Mouse (Mus musculus) CH12.LX (cell line): ENCODE data around the gene H2al1f. TPM values are rescaled to one million over a fixed set of nuclear protein-coding genes. Genes with fewer than 3 reads are reported as not detected.

Source experiments
- DNase-seq: peaks from one replicate; pipeline ENCODE4 v3.0.0-alpha.2; 2013; ENCODE audit errors: extremely low read depth
- H3K27ac ChIP-seq: 2 replicates; pipeline ENCODE4 v1.5.1; 2012; ENCODE audit warnings: low read depth, mild to moderate bottlenecking, control low read depth, moderate library complexity; ENCODE audit not compliant: insufficient read depth
- H3K27me3 ChIP-seq: replicated peaks from 2 replicates; pipeline ENCODE3; 2012; ENCODE audit warnings: inconsistent platforms
- H3K36me3 ChIP-seq, 2 experiments: replicated peaks in 1 of 2; 2 replicates each; pipeline versions ENCODE3 to v1.6.1; 2012; ENCODE audit warnings: inconsistent platforms in 1 of 2, low read length in 1 of 2, mild to moderate bottlenecking in 1 of 2, mixed read lengths in 1 of 2, moderate library complexity in 1 of 2; ENCODE audit not compliant: control insufficient read depth in 1 of 2, insufficient read depth in 1 of 2
- H3K4me1 ChIP-seq, 2 experiments: 2 replicates each; pipeline ENCODE4 v1.6.1; 2012; ENCODE audit warnings: inconsistent platforms in 1 of 2, moderate library complexity in 1 of 2; ENCODE audit not compliant: insufficient read depth in 2 of 2, control insufficient read depth in 1 of 2
- H3K4me2 ChIP-seq: 2 replicates; pipeline ENCODE4 v1.6.1; 2012; ENCODE audit warnings: low read depth, mild to moderate bottlenecking, control low read depth; ENCODE audit not compliant: poor library complexity, insufficient read depth, severe bottlenecking
- H3K4me3 ChIP-seq, 3 experiments: fragments of 150-350 bp in 1 of 3; sonication (generic) in 1 of 3; replicated peaks in 1 of 3; 2 replicates each; pipeline versions ENCODE3 to v1.5.1; 2011 to 2012; ENCODE audit warnings: low read depth in 2 of 3, low read length in 2 of 3, mild to moderate bottlenecking in 2 of 3, moderate library complexity in 2 of 3, control low read depth in 1 of 3, improper control_type of control experiment in 1 of 3, inconsistent platforms in 1 of 3, mixed read lengths in 1 of 3; ENCODE audit not compliant: poor library complexity in 1 of 3
- H3K79me2 ChIP-seq: replicated peaks from 2 replicates; pipeline ENCODE4 v1.6.1; 2012; ENCODE audit warnings: mild to moderate bottlenecking, moderate library complexity; ENCODE audit not compliant: control insufficient read depth, poor library complexity, insufficient read depth, severe bottlenecking; ENCODE audit errors: extremely low read depth
- H3K9ac ChIP-seq: 2 replicates; pipeline ENCODE4 v1.6.1; 2012; ENCODE audit warnings: low read depth, mild to moderate bottlenecking, control low read depth, moderate library complexity; ENCODE audit not compliant: insufficient read depth
- H3K9me3 ChIP-seq: replicated peaks from 2 replicates; pipeline ENCODE3; 2012; ENCODE audit warnings: low read length, inconsistent platforms, mixed read lengths
- EP300 ChIP-seq: IDR thresholded peaks from 2 replicates; pipeline ENCODE4 v1.6.1; 2011; ENCODE audit warnings: low read length, improper control_type of control experiment
- IRF4 ChIP-seq: IDR thresholded peaks from 2 replicates; pipeline ENCODE4 v1.6.1; 2014; ENCODE audit warnings: low read depth, mild to moderate bottlenecking, inconsistent platforms, low read length, improper control_type of control experiment
- JUND ChIP-seq: conservative IDR thresholded peaks from 2 replicates; pipeline ENCODE4 v1.6.1; 2011; ENCODE audit warnings: low read depth, low read length, improper control_type of control experiment
- MAFK ChIP-seq: IDR thresholded peaks from 2 replicates; pipeline ENCODE4 v1.6.1; 2011; ENCODE audit warnings: low read length, improper control_type of control experiment; ENCODE audit not compliant: insufficient replicate concordance
- MAZ ChIP-seq: IDR thresholded peaks from 2 replicates; pipeline ENCODE4 v1.6.1; 2012; ENCODE audit warnings: low read depth, mild to moderate bottlenecking, inconsistent platforms, low read length, improper control_type of control experiment, moderate library complexity
- ZNF384 ChIP-seq: IDR thresholded peaks from 2 replicates; pipeline ENCODE4 v1.6.1; 2012; ENCODE audit warnings: low read depth, low read length, improper control_type of control experiment, inconsistent platforms
- dilution Hi-C: fragments of 300-500 bp; cut with MboI; formaldehyde crosslinking; loops from 2 replicates; pipeline ENCODE4 v1.14.3; 2020; ENCODE audit warnings: low sequenced_read_pairs; ENCODE audit not compliant: extremely low pct_unique_long_range_greater_than_20kb, extremely low pct_ligation_motif_present
- in situ Hi-C: fragments of 300-500 bp; cut with MboI; formaldehyde crosslinking; loops from 3 replicates; pipeline ENCODE4 v1.14.3; 2019; ENCODE audit warnings: low sequenced_read_pairs, low pct_ligation_motif_present, low pct_unique_long_range_greater_than_20kb, mixed read lengths
- polyA plus RNA-seq: library from polyadenylated mRNA; unstranded; fragments of >175 nt; gene quantifications from 2 replicates; pipeline ENCODE4 v1.2.1, GENCODE M21; 2012; ENCODE audit warnings: low read depth; ENCODE audit not compliant: insufficient read length
- total RNA-seq, 2 experiments: library from RNA; depleted of rRNA; stranded (reverse); fragments of 300-350 nt in 1 of 2; fragments of >200 nt in 1 of 2; gene quantifications; 2 replicates each; pipeline ENCODE4 v1.2.3; 2012 to 2014

Gene H2al1f
- total and polyA plus RNA-seq, 3 experiments = not detected

DNA sequence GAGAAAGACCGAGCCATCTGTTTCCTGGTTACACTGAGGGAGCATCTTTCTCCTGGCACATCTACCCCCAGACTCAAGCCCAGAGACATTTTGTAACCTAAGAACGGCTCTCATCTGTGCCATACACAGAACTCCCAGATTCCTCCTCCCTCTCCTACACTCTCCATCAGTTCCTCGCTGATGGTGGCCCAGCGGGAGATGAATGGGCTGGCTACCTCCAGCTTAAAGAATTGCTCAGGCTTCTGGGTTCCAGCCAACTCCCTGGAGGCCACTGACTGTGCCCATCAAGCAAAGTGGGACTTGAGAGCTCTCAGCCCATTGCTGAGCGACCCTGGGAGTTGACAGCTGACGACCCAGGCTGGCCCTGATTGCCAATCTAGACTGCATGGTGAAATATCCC, 48.9 kb downstream of the H2al1f start:
- TF ChIP-seq ZNF384 (no peak), MAZ (no peak), IRF4 (no peak), EP300 (no peak), MAFK (no peak), JUND (no peak)
- TF ChIP-seq, all 38 proteins: peak for 0
- H3K79me2 ChIP-seq = no peaks in the 10 kb centered on the region
- H3K27ac ChIP-seq = no peak overlapping the region
- H3K9ac ChIP-seq = no peak overlapping the region
- DNase-seq = no peak
- no peak overlapping the region for H3K4me3 ChIP-seq
- no peaks in the 10 kb centered on the region for H3K27me3 ChIP-seq
- no peaks in the 10 kb centered on the region for H3K4me1 ChIP-seq
- no peaks in the 10 kb centered on the region for H3K36me3 ChIP-seq
- H3K9me3 ChIP-seq = no peaks in the 10 kb centered on the region
- in situ Hi-C loops (no loop called here), dilution Hi-C loops (no loop called here)
- no peak overlapping the region for H3K4me2 ChIP-seq

Other genes starting within 250 kb of the H2al1f start
- gene H2al1a, start 15.9 kb upstream of the H2al1f start, total RNA-seq (2012; rRNA removed) = not detected in 2 replicates
- gene H2al1a, start 15.9 kb upstream of the H2al1f start, total RNA-seq (2014; rRNA removed) = not detected in 2 replicates
- gene H2al1a, start 15.9 kb upstream of the H2al1f start, polyA plus RNA-seq = not detected in 2 replicates
- not detected in 2 replicates for gene H2al1b, start 12.7 kb upstream of the H2al1f start, total RNA-seq (2012; rRNA removed)
- gene H2al1b, start 12.7 kb upstream of the H2al1f start, total RNA-seq (2014; rRNA removed) = not detected in 2 replicates
- gene H2al1b, start 12.7 kb upstream of the H2al1f start, polyA plus RNA-seq = not detected in 2 replicates
- gene H2al1c, start 9.5 kb upstream of the H2al1f start, total RNA-seq (2012; rRNA removed) = not detected in 2 replicates
- gene H2al1c, start 9.5 kb upstream of the H2al1f start, total RNA-seq (2014; rRNA removed) = not detected in 2 replicates
- not detected in 2 replicates for gene H2al1c, start 9.5 kb upstream of the H2al1f start, polyA plus RNA-seq
- not detected in 2 replicates for gene H2al1d, start 6.3 kb upstream of the H2al1f start, total RNA-seq (2012; rRNA removed)
- gene H2al1d, start 6.3 kb upstream of the H2al1f start, total RNA-seq (2014; rRNA removed) = not detected in 2 replicates
- gene H2al1d, start 6.3 kb upstream of the H2al1f start, polyA plus RNA-seq = not detected in 2 replicates
- not detected in 2 replicates for gene H2al1e, start 3.2 kb upstream of the H2al1f start, total RNA-seq (2012; rRNA removed)
- not detected in 2 replicates for gene H2al1e, start 3.2 kb upstream of the H2al1f start, total RNA-seq (2014; rRNA removed)
- not detected in 2 replicates for gene H2al1e, start 3.2 kb upstream of the H2al1f start, polyA plus RNA-seq
- gene H2al1g, start 3.1 kb downstream of the H2al1f start, total RNA-seq (2012; rRNA removed) = not detected in 2 replicates
- gene H2al1g, start 3.1 kb downstream of the H2al1f start, total RNA-seq (2014; rRNA removed) = not detected in 2 replicates
- gene H2al1g, start 3.1 kb downstream of the H2al1f start, polyA plus RNA-seq = not detected in 2 replicates
- gene H2al1h, start 6.3 kb downstream of the H2al1f start, total RNA-seq (2012; rRNA removed) = not detected in 2 replicates
- gene H2al1h, start 6.3 kb downstream of the H2al1f start, total RNA-seq (2014; rRNA removed) = not detected in 2 replicates
- not detected in 2 replicates for gene H2al1h, start 6.3 kb downstream of the H2al1f start, polyA plus RNA-seq
- gene H2al1i, start 9.5 kb downstream of the H2al1f start, total RNA-seq (2012; rRNA removed) = not detected in 2 replicates
- gene H2al1i, start 9.5 kb downstream of the H2al1f start, total RNA-seq (2014; rRNA removed) = not detected in 2 replicates
- not detected in 2 replicates for gene H2al1i, start 9.5 kb downstream of the H2al1f start, polyA plus RNA-seq
- gene H2al1j, start 12.7 kb downstream of the H2al1f start, total RNA-seq (2012; rRNA removed) = not detected in 2 replicates
- not detected in 2 replicates for gene H2al1j, start 12.7 kb downstream of the H2al1f start, total RNA-seq (2014; rRNA removed)
- gene H2al1j, start 12.7 kb downstream of the H2al1f start, polyA plus RNA-seq = not detected in 2 replicates